Mouse (Mus musculus): Measurements from ENCODE around the gene Ovol2.

- TF ChIP-seq CTCF (IDR thresholded peaks at IDR 0.05; ENCODE audit: control insufficient read depth, insufficient read depth, insufficient read length) (no peak), MYOG (IDR thresholded peaks at IDR 0.05; ENCODE audit: control insufficient read depth, extremely low read depth, insufficient read length) (no peak), USF1 (IDR thresholded peaks at IDR 0.05; ENCODE audit: low read depth) (no peak), CEBPB (IDR thresholded peaks at IDR 0.05; ENCODE audit: low read depth) (no peak), MAX (IDR thresholded peaks at IDR 0.05) (no peak), FOSL1 (IDR thresholded peaks at IDR 0.05; ENCODE audit: insufficient read depth, low read length, poor library complexity, severe bottlenecking) (no peak), MYOD1 (IDR thresholded peaks at IDR 0.05; ENCODE audit: control insufficient read depth, insufficient read length, low read depth) (no peak)
These were observed 64.8 kb downstream of the Ovol2 start for GRCm38 (mm10) chr2:144267004-144267730.
